Mouse (Mus musculus) forebrain, embryonic 14.5 days (tissue): ENCODE measurements around the gene Nudt4. TPM values are rescaled to one million over a fixed set of nuclear protein-coding genes. Genes with fewer than 3 reads are reported as not detected.
A peak's percentile ranks its signal among the peaks of the same experiment; 100 is the strongest.

Source experiments
- ATAC-seq: fragments of 200-750 bp; cut with Nextera tagmentation; 2 replicates; pipeline ENCODE4 v1.8.0; 2017; ENCODE audit warnings: mild to moderate bottlenecking, moderate library complexity
- DNase-seq: peaks from one replicate; pipeline ENCODE4 v3.0.0-alpha.2; 2015; ENCODE audit warnings: low spot score
- H3K27ac ChIP-seq: fragments of 300-500 bp; sonication (generic); 2 replicates; pipeline ENCODE4 v1.5.1; 2014; ENCODE audit warnings: low read depth, mild to moderate bottlenecking, control low read depth, low read length, moderate library complexity
- H3K27me3 ChIP-seq: fragments of 300-500 bp; sonication (generic); replicated peaks from 2 replicates; pipeline ENCODE4 v1.6.1; 2014; ENCODE audit warnings: low read length, control low read depth, mixed read lengths; ENCODE audit not compliant: control insufficient read depth, insufficient read depth
- H3K36me3 ChIP-seq: fragments of 300-500 bp; sonication (generic); 2 replicates; pipeline ENCODE4 v1.6.1; 2014; ENCODE audit warnings: low read length, control low read depth; ENCODE audit not compliant: control insufficient read depth, insufficient read depth
- H3K4me1 ChIP-seq: fragments of 300-500 bp; sonication (generic); 2 replicates; pipeline ENCODE4 v1.6.1; 2014; ENCODE audit warnings: antibody characterized with exemption, low read length, control low read depth; ENCODE audit not compliant: control insufficient read depth, insufficient read depth
- H3K4me2 ChIP-seq: fragments of 300-500 bp; sonication (generic); 2 replicates; pipeline ENCODE4 v1.6.1; 2014; ENCODE audit warnings: mild to moderate bottlenecking, control low read depth, low read length
- H3K4me3 ChIP-seq: fragments of 300-500 bp; sonication (generic); 2 replicates; pipeline ENCODE4 v1.5.1; 2014; ENCODE audit warnings: low read depth, low read length, control low read depth
- H3K9ac ChIP-seq: fragments of 300-500 bp; sonication (generic); 2 replicates; pipeline ENCODE4 v1.6.1; 2014; ENCODE audit warnings: mild to moderate bottlenecking, low read length, control low read depth, moderate library complexity
- H3K9me3 ChIP-seq: fragments of 300-500 bp; sonication (generic); replicated peaks from 2 replicates; pipeline ENCODE4 v1.6.1; 2016; ENCODE audit warnings: low read length, control low read depth, mixed read lengths; ENCODE audit not compliant: control insufficient read depth
- WGBS: fragments of 180-500 bp; shearing (Covaris S2); extraction: QIAGEN DNeasy Blood & Tissue Kit; methylation state at CpG from one replicate; pipeline ENCODE4 v1.1.7; 2014; 5-methylcytosine and 5-hydroxymethylcytosine counted together
- polyA plus RNA-seq: library from polyadenylated mRNA; unstranded; fragments of >200 nt; fragmentation: Nextera tagmentation; extraction: Ambion mirVana; gene quantifications from 2 replicates; pipeline ENCODE4 v1.2.1, GENCODE M21; 2014

Gene Nudt4
- polyA plus RNA-seq, 1 experiment from 2014 or later: 85.0 TPM

DNA sequence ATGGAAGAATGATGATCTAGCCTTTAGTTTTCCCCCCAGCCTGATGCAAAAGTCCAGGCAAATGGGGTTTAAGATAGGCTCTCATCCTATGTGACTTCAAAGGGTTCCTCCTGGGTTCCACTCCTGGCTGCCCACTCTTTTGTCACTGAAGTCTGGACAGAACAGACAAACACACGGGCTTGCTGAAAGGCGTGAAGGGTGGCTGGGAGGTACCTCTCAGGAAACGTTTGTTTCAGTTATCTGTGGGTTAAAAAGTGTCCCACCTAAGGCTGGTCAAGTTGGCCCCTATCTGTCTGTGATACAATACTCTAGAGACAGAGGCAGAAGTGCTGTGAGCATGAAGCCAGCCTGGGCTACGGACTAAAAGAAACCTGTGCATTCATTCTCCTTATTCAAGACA lies 11.0 kb upstream of the Nudt4 start:
- ATAC-seq (no peak), DNase-seq (no peak)
- 85% methylated on average over 4 of the region's 4 CpGs for WGBS
- Histone ChIP-seq H3K4me1 (0 out of 2 replicates have a peak, but pooled peaks cover 8% of the 10 kb centered on the region), H3K27me3 (no peaks in the 10 kb centered on the region), H3K9ac (no peak overlapping the region), H3K4me3 (no peak overlapping the region), H3K36me3 (no peaks in the 10 kb centered on the region), H3K9me3 (no peaks in the 10 kb centered on the region), H3K4me2 (no peak overlapping the region), H3K27ac (no peak overlapping the region)

DNA sequence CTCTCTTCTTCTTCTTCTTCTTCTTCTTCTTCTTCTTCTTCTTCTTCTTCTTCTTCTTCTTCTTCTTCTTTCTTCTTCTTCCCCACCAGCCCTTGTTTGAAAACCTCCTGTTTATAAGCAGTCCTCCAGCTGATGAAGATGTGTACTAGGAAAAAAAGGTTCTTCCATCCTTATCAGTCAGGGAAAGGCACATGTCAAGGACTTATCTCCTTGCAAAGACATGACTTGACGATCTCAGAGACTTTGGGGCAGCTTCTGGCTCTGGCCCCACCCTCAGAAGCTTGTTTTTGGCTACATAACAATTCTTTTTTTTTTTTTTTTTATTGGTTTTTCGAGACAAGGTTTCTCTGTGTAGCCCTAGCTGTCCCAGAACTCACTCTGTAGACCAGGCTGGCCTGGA lies 5.5 kb upstream of the Nudt4 start:
- Histone ChIP-seq H3K27ac (no peak overlapping the region), H3K4me1 (no peaks in the 10 kb centered on the region; the same call in 1 of the 2 replicates), H3K9me3 (no peaks in the 10 kb centered on the region), H3K4me3 (no peak overlapping the region), H3K36me3 (no peaks in the 10 kb centered on the region), H3K27me3 (no peaks in the 10 kb centered on the region), H3K9ac (no peak overlapping the region), H3K4me2 (no peak overlapping the region)
- WGBS: 78% methylated on average over 2 of the region's 2 CpGs
- ATAC-seq: no peak
- DNase-seq: no peak

DNA sequence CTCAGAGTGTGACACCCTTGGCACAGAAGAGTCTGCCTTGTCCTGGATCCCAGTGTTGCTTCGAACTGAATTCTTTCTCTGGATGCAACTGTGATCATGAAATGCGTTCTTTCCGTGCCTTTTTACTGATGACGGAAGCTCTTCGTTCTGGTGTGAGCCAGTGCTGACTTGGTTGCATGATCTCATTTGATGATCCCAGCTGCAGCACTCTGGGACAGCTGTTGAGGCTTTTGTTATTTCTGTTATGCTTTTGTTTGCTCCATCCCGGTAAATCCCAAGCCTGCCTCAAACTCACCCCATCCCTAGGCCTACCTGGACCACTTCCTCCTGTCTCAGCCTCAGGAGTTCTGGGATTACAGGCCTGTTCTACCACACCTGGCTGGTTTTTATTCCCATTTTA lies 4.1 kb upstream of the Nudt4 start:
- H3K27me3 ChIP-seq: no peaks in the 10 kb centered on the region
- no peak overlapping the region for H3K9ac ChIP-seq
- no peak for DNase-seq
- no peak overlapping the region for H3K4me3 ChIP-seq
- H3K4me1 ChIP-seq: no peaks in the 10 kb centered on the region; the same call in 1 of the 2 replicates
- H3K4me2 ChIP-seq: no peak overlapping the region
- no peaks in the 10 kb centered on the region for H3K36me3 ChIP-seq
- no peak overlapping the region for H3K27ac ChIP-seq
- WGBS: 80% methylated on average over 6 of the region's 6 CpGs
- H3K9me3 ChIP-seq: no peaks in the 10 kb centered on the region
- ATAC-seq: no peak

DNA sequence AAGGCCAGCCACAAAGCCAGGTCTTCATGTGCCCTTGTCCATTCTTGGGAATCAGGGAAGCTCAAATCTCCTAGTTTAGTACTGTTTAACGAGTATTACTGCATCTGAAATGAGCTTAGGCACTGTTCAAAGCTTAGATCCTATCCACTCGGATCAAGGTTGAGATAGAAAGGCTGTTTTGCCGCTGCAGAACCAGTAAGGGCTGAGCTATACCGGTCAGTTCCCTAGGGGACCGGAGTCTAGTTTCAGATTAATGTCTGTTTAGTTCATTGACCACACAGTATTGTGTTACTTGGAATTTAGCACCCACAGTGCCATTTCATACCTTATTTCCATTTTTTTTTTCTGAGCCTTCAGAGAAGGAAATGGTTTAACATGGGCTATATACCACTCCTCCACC lies 3.6 kb upstream of the Nudt4 start:
- Histone ChIP-seq H3K27me3 (no peaks in the 10 kb centered on the region), H3K4me2 (no peak overlapping the region), H3K9ac (no peak overlapping the region), H3K36me3 (no peaks in the 10 kb centered on the region), H3K4me3 (no peak overlapping the region), H3K9me3 (no peaks in the 10 kb centered on the region), H3K27ac (no peak overlapping the region), H3K4me1 (peaks cover 2% of the 10 kb centered on the region)
- WGBS: 54% methylated on average over 5 of the region's 5 CpGs
- DNase-seq (no peak), ATAC-seq (no peak)

DNA sequence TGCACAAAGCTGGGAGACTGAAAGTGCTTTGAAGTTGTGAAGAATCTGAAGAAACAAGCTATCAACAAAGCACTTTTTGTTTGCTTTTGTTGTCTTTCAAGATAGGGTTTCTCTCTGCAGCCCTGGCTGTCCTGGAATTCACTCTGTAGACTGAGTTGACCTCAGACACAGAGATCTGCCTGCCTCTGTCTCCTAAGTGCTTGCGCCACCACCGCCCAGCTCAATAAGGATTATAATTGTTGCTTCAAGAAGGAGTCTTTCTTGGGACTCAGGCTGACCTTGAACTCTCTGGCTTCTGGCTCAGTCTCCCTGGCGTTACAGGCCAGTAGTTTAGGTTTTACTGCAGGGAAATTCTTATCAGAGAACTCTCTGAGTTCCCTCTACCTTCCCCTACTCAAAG lies 2.8 kb upstream of the Nudt4 start:
- Histone ChIP-seq H3K4me1 (peaks cover 6% of the 10 kb centered on the region), H3K27ac (no peak overlapping the region), H3K9me3 (no peaks in the 10 kb centered on the region), H3K4me2 (no peak overlapping the region), H3K9ac (no peak overlapping the region), H3K36me3 (no peaks in the 10 kb centered on the region), H3K27me3 (no peaks in the 10 kb centered on the region), H3K4me3 (no peak overlapping the region)
- DNase-seq (no peak), ATAC-seq (no peak)
- 91% methylated on average over 3 of the region's 3 CpGs for WGBS

DNA sequence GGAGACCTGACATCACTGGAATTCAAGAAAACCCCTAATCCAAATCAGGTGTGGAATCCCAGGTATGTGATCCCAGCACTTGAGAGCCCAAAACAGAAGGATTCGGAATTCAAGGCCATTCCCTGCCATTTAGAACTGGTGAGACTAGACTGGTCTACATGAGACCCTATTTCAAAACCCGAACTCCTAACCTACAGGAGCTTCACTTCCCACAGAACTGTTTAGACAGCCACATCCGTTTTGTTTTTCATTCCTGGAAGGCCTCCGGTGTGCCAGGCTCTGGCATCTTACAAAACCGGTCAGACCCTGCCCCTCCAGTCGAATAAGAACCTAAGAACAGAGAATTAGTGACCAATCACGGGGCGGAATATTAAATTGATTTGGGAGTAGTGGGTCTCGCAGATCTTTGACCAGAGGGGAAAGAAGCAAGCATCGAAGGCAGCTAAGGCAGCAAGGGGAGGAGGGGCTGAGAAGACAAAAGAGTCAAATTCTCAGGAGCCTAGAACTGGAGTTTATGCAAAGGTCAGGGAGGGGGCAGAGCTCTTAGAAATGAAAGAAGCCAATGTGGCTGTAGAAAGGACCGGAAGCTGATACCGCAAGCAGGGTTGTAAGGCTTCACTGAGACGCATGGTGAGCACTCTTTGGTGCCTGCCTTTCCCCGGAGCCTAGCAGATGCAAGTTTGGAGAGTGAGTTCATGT lies 1.4 kb upstream of the Nudt4 start:
- no peaks in the 10 kb centered on the region for H3K36me3 ChIP-seq
- H3K27me3 ChIP-seq: no peaks in the 10 kb centered on the region
- no peak overlapping the region for H3K27ac ChIP-seq
- H3K4me3 ChIP-seq: no peak overlapping the region
- no peaks in the 10 kb centered on the region for H3K9me3 ChIP-seq
- DNase-seq (no peak), ATAC-seq (no peak)
- peaks cover 11% of the 10 kb centered on the region for H3K4me1 ChIP-seq
- no peak overlapping the region for H3K4me2 ChIP-seq
- H3K9ac ChIP-seq: no peak overlapping the region
- WGBS: 35% methylated on average over 14 of the region's 14 CpGs

DNA sequence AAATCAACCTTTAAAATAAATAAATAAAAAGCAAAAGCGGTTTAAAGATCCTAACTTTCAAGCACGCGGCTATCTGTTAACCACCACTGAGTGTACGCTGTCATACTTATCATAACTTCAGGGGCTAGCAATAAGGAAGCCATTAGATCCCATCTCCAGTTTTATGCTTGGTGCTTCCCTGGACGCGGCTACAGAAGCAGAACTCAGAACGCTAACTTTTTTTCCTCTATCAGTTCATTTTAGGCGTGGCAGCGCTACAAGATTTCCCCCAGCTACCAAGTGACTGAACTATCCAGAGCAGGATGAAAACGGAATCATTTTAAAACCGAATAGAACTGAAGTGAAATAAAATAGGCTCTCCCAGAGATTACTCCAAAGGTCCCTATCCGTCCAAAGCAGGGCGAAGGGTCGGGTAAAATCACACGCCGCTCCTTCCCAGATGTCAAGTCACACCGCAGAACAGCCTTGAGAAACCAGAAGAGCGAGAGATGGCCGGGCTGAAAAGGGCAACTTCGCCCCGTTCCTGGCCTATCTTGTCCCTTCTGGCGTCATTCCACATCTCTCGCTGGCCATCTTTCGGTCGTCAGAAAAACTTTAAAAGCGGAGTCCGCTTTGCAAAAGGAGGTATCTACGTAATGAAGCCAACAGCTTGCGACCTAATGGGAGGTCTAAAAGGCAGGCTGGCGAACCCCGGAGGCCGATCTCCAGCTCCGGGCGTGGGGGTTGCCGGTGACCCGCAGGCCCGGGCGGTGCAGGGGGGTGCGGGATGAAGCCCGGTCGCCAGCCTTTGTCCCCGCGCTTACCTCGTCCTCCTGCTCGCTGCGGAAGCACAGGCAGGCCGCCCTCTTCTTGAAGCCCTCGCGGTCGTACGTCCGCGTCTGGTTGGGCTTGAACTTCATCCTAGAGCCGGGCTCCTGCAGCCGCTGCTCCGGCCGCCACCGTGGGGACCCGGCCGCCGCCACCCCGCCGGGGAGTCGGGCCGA lies 796 bp downstream of the Nudt4 start:
- Histone ChIP-seq H3K4me3 (peak overlapping the region; percentile 93), H3K4me2 (peak overlapping the region; percentile 64), H3K4me1 (peaks cover 11% of the 10 kb centered on the region), H3K36me3 (no peaks in the 10 kb centered on the region), H3K27me3 (no peaks in the 10 kb centered on the region), H3K9ac (peak overlapping the region; percentile 95), H3K27ac (peak overlapping the region; percentile 92), H3K9me3 (no peaks in the 10 kb centered on the region)
- under 1% methylated on average over 65 of the region's 65 CpGs for WGBS
- ATAC-seq (peak; percentile 67), DNase-seq (peak; percentile 58)

DNA sequence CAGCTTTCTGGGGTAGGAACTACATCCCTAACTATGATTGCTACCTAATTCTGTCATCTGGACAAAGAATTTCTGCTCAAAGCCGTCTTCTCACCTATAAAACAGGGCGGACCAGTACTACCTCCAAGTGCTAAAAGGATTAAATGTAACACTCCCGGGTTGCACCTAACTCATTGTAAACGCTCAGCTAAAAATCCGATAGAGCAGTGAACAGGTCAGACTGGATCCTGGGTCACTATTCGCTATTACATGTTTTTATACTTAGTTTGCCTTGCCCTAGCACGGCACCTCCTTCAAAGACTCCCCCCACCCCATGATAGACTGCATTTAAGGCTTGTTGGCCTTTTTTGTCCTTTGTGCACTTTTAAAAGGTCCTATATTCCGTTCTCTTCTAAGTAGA lies 1.6 kb downstream of the Nudt4 start:
- H3K9ac ChIP-seq: peak overlapping the region; percentile 95
- H3K27ac ChIP-seq: no peak overlapping the region
- H3K9me3 ChIP-seq: no peaks in the 10 kb centered on the region
- peak overlapping the region; percentile 93 for H3K4me3 ChIP-seq
- no peaks in the 10 kb centered on the region for H3K36me3 ChIP-seq
- H3K4me1 ChIP-seq: peaks cover 11% of the 10 kb centered on the region
- H3K4me2 ChIP-seq: peak overlapping the region; percentile 64
- 5% methylated on average over 8 of the region's 8 CpGs for WGBS
- no peak for ATAC-seq
- H3K27me3 ChIP-seq: no peaks in the 10 kb centered on the region
- no peak for DNase-seq

DNA sequence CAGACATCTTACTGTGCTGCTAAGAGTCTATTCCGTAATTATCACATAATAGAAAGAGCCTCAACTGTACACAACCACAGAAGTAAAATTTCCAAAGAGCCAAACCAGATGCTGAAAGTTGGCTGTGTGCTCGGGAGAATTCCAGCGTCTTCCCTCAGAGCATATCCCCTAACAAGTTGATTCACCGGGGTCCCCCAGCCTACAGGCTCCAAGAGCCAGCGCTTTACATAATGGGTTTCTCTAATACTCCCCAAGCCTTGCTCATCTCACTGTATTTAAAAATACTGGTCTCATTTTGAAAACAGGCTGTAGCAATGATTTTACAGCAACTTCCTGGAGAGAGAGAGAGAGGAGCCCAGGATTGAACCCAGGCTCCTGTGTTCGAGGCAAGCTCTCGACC lies 2.3 kb downstream of the Nudt4 start:
- H3K9ac ChIP-seq: peak overlapping the region; percentile 95

More for the DNA sequence above, 2.3 kb downstream of the Nudt4 start:
- Histone ChIP-seq H3K4me2 (peak overlapping the region; percentile 64), H3K9me3 (no peaks in the 10 kb centered on the region), H3K27ac (no peak overlapping the region), H3K27me3 (no peaks in the 10 kb centered on the region), H3K4me3 (peak overlapping the region; percentile 93), H3K4me1 (peaks cover 11% of the 10 kb centered on the region), H3K36me3 (no peaks in the 10 kb centered on the region)
- ATAC-seq (no peak), DNase-seq (no peak)
- 49% methylated on average over 7 of the region's 7 CpGs for WGBS
